Mouse (Mus musculus) ES-E14 (cell line): ENCODE measurements around the gene Dync1li1.

Source experiments
- HCFC1 ChIP-seq: IDR thresholded peaks from 2 replicates; pipeline ENCODE4 v1.6.1; 2012; ENCODE audit warnings: low read length, inconsistent platforms, borderline replicate concordance; ENCODE audit not compliant: insufficient read depth
- ZC3H11A ChIP-seq: IDR thresholded peaks from 2 replicates; pipeline ENCODE4 v1.6.1; 2012; ENCODE audit warnings: low read depth, mild to moderate bottlenecking, inconsistent platforms, low read length, borderline replicate concordance
- ZNF384 ChIP-seq: IDR thresholded peaks from 2 replicates; pipeline ENCODE4 v1.6.1; 2012; ENCODE audit warnings: low read depth, low read length, inconsistent platforms

GRCm38 (mm10) chr9:114666858-114667257 lies 21.7 kb upstream of the Dync1li1 start:
- TF ChIP-seq ZNF384, result no peak
- no peak for TF ChIP-seq ZC3H11A
- no peak for TF ChIP-seq HCFC1
